Mouse (Mus musculus) lung, embryonic 14.5 days (tissue): ENCODE data around the gene Mmp7. TPM values are rescaled to one million over a fixed set of nuclear protein-coding genes. Genes with fewer than 3 reads are reported as not detected.

Experiments
- ATAC-seq: fragments of 200-750 bp; cut with Nextera tagmentation; 2 replicates; pipeline ENCODE4 v1.8.0; 2017; ENCODE audit warnings: mild to moderate bottlenecking, moderate TSS enrichment, moderate library complexity; ENCODE audit not compliant: insufficient read depth
- DNase-seq: peaks from one replicate; pipeline ENCODE4 v3.0.0-alpha.2; 2015
- H3K27ac ChIP-seq: fragments of 300-500 bp; sonication (generic); 2 replicates; pipeline ENCODE4 v1.5.1; 2014; ENCODE audit warnings: low read depth, mild to moderate bottlenecking, moderate library complexity
- H3K27me3 ChIP-seq: fragments of 300-500 bp; sonication (generic); 2 replicates; pipeline ENCODE4 v1.6.1; 2014; ENCODE audit warnings: low read length, control low read depth; ENCODE audit not compliant: insufficient read depth
- H3K36me3 ChIP-seq: fragments of 300-500 bp; sonication (generic); 2 replicates; pipeline ENCODE4 v1.6.1; 2014; ENCODE audit warnings: control low read depth; ENCODE audit not compliant: insufficient read depth
- H3K4me1 ChIP-seq: fragments of 300-500 bp; sonication (generic); 2 replicates; pipeline ENCODE4 v1.6.1; 2014; ENCODE audit warnings: antibody characterized with exemption, control low read depth; ENCODE audit not compliant: insufficient read depth
- H3K4me2 ChIP-seq: fragments of 300-500 bp; sonication (generic); 2 replicates; pipeline ENCODE4 v1.6.1; 2014; ENCODE audit warnings: mild to moderate bottlenecking
- H3K4me3 ChIP-seq: fragments of 300-500 bp; sonication (generic); 2 replicates; pipeline ENCODE4 v1.5.1; 2014; ENCODE audit warnings: low read depth, low read length
- H3K9ac ChIP-seq: fragments of 300-500 bp; sonication (generic); 2 replicates; pipeline ENCODE4 v1.6.1; 2014
- H3K9me3 ChIP-seq: fragments of 300-500 bp; sonication (generic); 2 replicates; pipeline ENCODE4 v1.6.1; 2016; ENCODE audit warnings: low read depth, low read length, control low read depth
- CTCF ChIP-seq: IDR thresholded peaks from 2 replicates; pipeline ENCODE4 v1.5.1; 2016; ENCODE audit warnings: antibody characterized with exemption, low read depth
- WGBS: fragments of 180-500 bp; shearing (Covaris S2); extraction: QIAGEN DNeasy Blood & Tissue Kit; methylation state at CpG from one replicate; pipeline ENCODE4 v1.1.7; 2014; 5-methylcytosine and 5-hydroxymethylcytosine counted together
- polyA plus RNA-seq: library from polyadenylated mRNA; unstranded; fragments of >200 nt; fragmentation: Nextera tagmentation; extraction: Ambion mirVana; gene quantifications from 2 replicates; pipeline ENCODE4 v1.2.1, GENCODE M21; 2014

The Mmp7 gene
- polyA plus RNA-seq, 1 experiment from 2014 or later: 0.17 TPM

GRCm38 (mm10) chr9:7695646-7696045 lies 3.8 kb downstream of the Mmp7 start:
- no peak for ATAC-seq

GRCm38 (mm10) chr9:7708698-7709097 lies 16.8 kb downstream of the Mmp7 start:
- no peak overlapping the region for H3K9ac ChIP-seq
- H3K36me3 ChIP-seq: no peaks in the 10 kb centered on the region
- peak; percentile 36 for DNase-seq
- H3K27me3 ChIP-seq: no peaks in the 10 kb centered on the region
- no peaks in the 10 kb centered on the region for H3K9me3 ChIP-seq
- 29% methylated on average over 6 of the region's 6 CpGs for WGBS
- no peak overlapping the region for H3K4me2 ChIP-seq
- H3K4me1 ChIP-seq: no peaks in the 10 kb centered on the region
- no peak overlapping the region for H3K27ac ChIP-seq
- no peak overlapping the region for H3K4me3 ChIP-seq
- peak; percentile 41; the same call in 1 of the 2 replicates for ATAC-seq
- no peak for TF ChIP-seq CTCF

More at GRCm38 (mm10) chr9:7695646-7696045, 3.8 kb downstream of the Mmp7 start:
- Histone ChIP-seq H3K9ac (no peak overlapping the region), H3K9me3 (no peaks in the 10 kb centered on the region), H3K27ac (no peak overlapping the region), H3K4me2 (no peak overlapping the region), H3K36me3 (no peaks in the 10 kb centered on the region), H3K4me3 (no peak overlapping the region), H3K27me3 (no peaks in the 10 kb centered on the region), H3K4me1 (no peaks in the 10 kb centered on the region)
- no peak for TF ChIP-seq CTCF
- 80% methylated on average over 3 of the region's 3 CpGs for WGBS
- DNase-seq: no peak

GRCm38 (mm10) chr9:7711196-7711595 lies 19.3 kb downstream of the Mmp7 start:
- H3K9ac ChIP-seq: no peak overlapping the region
- H3K36me3 ChIP-seq: no peaks in the 10 kb centered on the region
- no peak overlapping the region for H3K4me2 ChIP-seq
- H3K27me3 ChIP-seq: no peaks in the 10 kb centered on the region
- WGBS: 77% methylated on average over 4 of the region's 4 CpGs
- no peak overlapping the region for H3K27ac ChIP-seq
- DNase-seq: no peak
- no peaks in the 10 kb centered on the region for H3K9me3 ChIP-seq
- H3K4me3 ChIP-seq: no peak overlapping the region
- no peak for ATAC-seq
- no peak for TF ChIP-seq CTCF
- no peaks in the 10 kb centered on the region for H3K4me1 ChIP-seq

GRCm38 (mm10) chr9:7714062-7714907 lies 22.4 kb downstream of the Mmp7 start:
- peak; percentile 72 for TF ChIP-seq CTCF
- Histone ChIP-seq H3K4me2 (no peak overlapping the region), H3K4me1 (no peaks in the 10 kb centered on the region), H3K4me3 (no peak overlapping the region), H3K36me3 (no peaks in the 10 kb centered on the region), H3K9me3 (no peaks in the 10 kb centered on the region), H3K27ac (no peak overlapping the region), H3K27me3 (no peaks in the 10 kb centered on the region), H3K9ac (no peak overlapping the region)
- ATAC-seq (peak; percentile 68; the same call in 1 of the 2 replicates), DNase-seq (peak; percentile 81)
- 36% methylated on average over 4 of the region's 4 CpGs for WGBS

- Histone ChIP-seq H3K27me3 (no peaks in the 10 kb centered on the region), H3K4me2 (no peak overlapping the region), H3K4me1 (no peaks in the 10 kb centered on the region), H3K9me3 (no peaks in the 10 kb centered on the region), H3K9ac (no peak overlapping the region), H3K4me3 (no peak overlapping the region), H3K36me3 (no peaks in the 10 kb centered on the region), H3K27ac (no peak overlapping the region)
- no peak for TF ChIP-seq CTCF
- no peak for ATAC-seq
- WGBS: 64% methylated on average over 2 of the region's 2 CpGs
- no peak for DNase-seq
Observed at GRCm38 (mm10) chr9:7714908-7715175, 23.0 kb downstream of the Mmp7 start.

- Histone ChIP-seq H3K9ac (no peak overlapping the region), H3K4me2 (no peak overlapping the region), H3K27me3 (no peaks in the 10 kb centered on the region), H3K9me3 (no peaks in the 10 kb centered on the region), H3K36me3 (no peaks in the 10 kb centered on the region), H3K4me1 (no peaks in the 10 kb centered on the region), H3K4me3 (no peak overlapping the region), H3K27ac (no peak overlapping the region)
- ATAC-seq (peak; percentile 24; the same call in 1 of the 2 replicates), DNase-seq (peak; percentile 8)
- 80% methylated on average over 1 of the region's 1 CpGs for WGBS
- TF ChIP-seq CTCF: no peak
Observed at GRCm38 (mm10) chr9:7721543-7721942, 29.7 kb downstream of the Mmp7 start.

- no peaks in the 10 kb centered on the region for H3K27me3 ChIP-seq
- no peak overlapping the region for H3K4me2 ChIP-seq
- no peaks in the 10 kb centered on the region for H3K9me3 ChIP-seq
- no peaks in the 10 kb centered on the region for H3K36me3 ChIP-seq
- ATAC-seq (no peak), DNase-seq (no peak)
- no peak overlapping the region for H3K27ac ChIP-seq
- no peak overlapping the region for H3K4me3 ChIP-seq
- 83% methylated on average over 4 of the region's 4 CpGs for WGBS
- no peak for TF ChIP-seq CTCF
- no peaks in the 10 kb centered on the region for H3K4me1 ChIP-seq
- H3K9ac ChIP-seq: no peak overlapping the region
Observed at GRCm38 (mm10) chr9:7728997-7729396, 37.1 kb downstream of the Mmp7 start.
